Mouse (Mus musculus) MEL (cell line): ENCODE results near the gene Syt17. TPM values are rescaled to one million over a fixed set of nuclear protein-coding genes. Genes with fewer than 3 reads are reported as not detected.

ENCODE experiments used
- DNase-seq: peaks from one replicate; pipeline ENCODE4 v3.0.0; 2011; ENCODE audit warnings: low read depth, low spot score
- H3K27ac ChIP-seq: 2 replicates; pipeline ENCODE4 v1.5.1; 2012; ENCODE audit warnings: low read depth, mild to moderate bottlenecking, control low read depth, low read length, moderate library complexity; ENCODE audit not compliant: control insufficient read depth
- H3K27me3 ChIP-seq, 2 experiments: fragments of 150-350 bp in 1 of 2; sonication (generic) in 1 of 2; 2 replicates each; pipeline ENCODE4 v1.6.1; 2012; ENCODE audit warnings: low read length in 2 of 2, mild to moderate bottlenecking in 2 of 2, improper control_type of control experiment in 1 of 2, moderate library complexity in 1 of 2; ENCODE audit not compliant: insufficient read depth in 2 of 2, control insufficient read depth in 1 of 2
- H3K36me3 ChIP-seq, 2 experiments: 2 replicates each; pipeline ENCODE4 v1.6.1; 2012 to 2014; ENCODE audit warnings: low read length in 2 of 2, improper control_type of control experiment in 1 of 2, inconsistent platforms in 1 of 2, mild to moderate bottlenecking in 1 of 2; ENCODE audit not compliant: insufficient read depth in 2 of 2, control insufficient read depth in 1 of 2
- H3K4me1 ChIP-seq, 2 experiments: fragments of 150-350 bp in 1 of 2; sonication (generic) in 1 of 2; 2 replicates each; pipeline ENCODE4 v1.6.1; 2012; ENCODE audit warnings: low read length in 2 of 2, improper control_type of control experiment in 1 of 2, mild to moderate bottlenecking in 1 of 2; ENCODE audit not compliant: insufficient read depth in 2 of 2, control insufficient read depth in 1 of 2
- H3K4me3 ChIP-seq, 2 experiments: fragments of 150-350 bp in 1 of 2; sonication (generic) in 1 of 2; 2 replicates each; pipeline ENCODE4 v1.5.1; 2012; ENCODE audit warnings: low read depth in 2 of 2, low read length in 2 of 2, mild to moderate bottlenecking in 2 of 2, moderate library complexity in 2 of 2, control low read depth in 1 of 2, improper control_type of control experiment in 1 of 2; ENCODE audit not compliant: control insufficient read depth in 1 of 2, insufficient read depth in 1 of 2
- H3K79me2 ChIP-seq: 2 replicates; pipeline ENCODE4 v1.6.1; 2012; ENCODE audit warnings: mild to moderate bottlenecking, low read length, moderate library complexity; ENCODE audit not compliant: control insufficient read depth, poor library complexity, insufficient read depth
- H3K9ac ChIP-seq: 2 replicates; pipeline ENCODE4 v1.6.1; 2012; ENCODE audit warnings: low read depth, mild to moderate bottlenecking, control low read depth, low read length, moderate library complexity; ENCODE audit not compliant: control insufficient read depth, poor library complexity, severe bottlenecking
- H3K9me3 ChIP-seq: fragments of 150-350 bp; sonication (generic); replicated peaks from 2 replicates; pipeline ENCODE4 v1.6.1; 2012; ENCODE audit warnings: mild to moderate bottlenecking, low read length, improper control_type of control experiment, moderate library complexity; ENCODE audit not compliant: insufficient read depth
- BHLHE40 ChIP-seq: IDR thresholded peaks from 2 replicates; pipeline ENCODE4 v1.6.1; 2012; ENCODE audit warnings: low read depth, mild to moderate bottlenecking, inconsistent platforms, low read length, improper control_type of control experiment, borderline replicate concordance
- CHD1 ChIP-seq: IDR thresholded peaks from 2 replicates; pipeline ENCODE4 v1.6.1; 2012; ENCODE audit warnings: low read depth, mild to moderate bottlenecking, inconsistent platforms, low read length, improper control_type of control experiment
- CHD2 ChIP-seq: IDR thresholded peaks from 2 replicates; pipeline ENCODE4 v1.6.1; 2011; ENCODE audit warnings: low read length, improper control_type of control experiment
- E2F4 ChIP-seq: IDR thresholded peaks from 2 replicates; pipeline ENCODE4 v1.6.1; 2011; ENCODE audit warnings: low read depth, low read length, improper control_type of control experiment, borderline replicate concordance
- ELF1 ChIP-seq: IDR thresholded peaks from 2 replicates; pipeline ENCODE4 v1.6.1; 2014; ENCODE audit warnings: low read depth, mild to moderate bottlenecking, inconsistent platforms, low read length, improper control_type of control experiment, moderate library complexity
- GABPA ChIP-seq: IDR thresholded peaks from 2 replicates; pipeline ENCODE4 v1.6.1; 2012; ENCODE audit warnings: low read depth, mild to moderate bottlenecking, inconsistent platforms, low read length, improper control_type of control experiment, moderate library complexity
- GATA1 ChIP-seq: IDR thresholded peaks from 2 replicates; pipeline ENCODE4 v1.6.1; 2011; ENCODE audit warnings: low read depth, low read length, improper control_type of control experiment
- HCFC1 ChIP-seq: IDR thresholded peaks from 2 replicates; pipeline ENCODE4 v1.6.1; 2012; ENCODE audit warnings: low read depth, mild to moderate bottlenecking, inconsistent platforms, low read length, improper control_type of control experiment, moderate library complexity
- MAZ ChIP-seq: IDR thresholded peaks from 2 replicates; pipeline ENCODE4 v1.6.1; 2012; ENCODE audit warnings: low read depth, mild to moderate bottlenecking, inconsistent platforms, low read length, improper control_type of control experiment
- MXI1 ChIP-seq: IDR thresholded peaks from 2 replicates; pipeline ENCODE4 v1.6.1; 2011; ENCODE audit warnings: mild to moderate bottlenecking, low read depth, low read length, improper control_type of control experiment
- MYC ChIP-seq: IDR thresholded peaks from 2 replicates; pipeline ENCODE4 v1.6.1; 2011; ENCODE audit warnings: low read depth, mild to moderate bottlenecking, low read length, improper control_type of control experiment, moderate library complexity
- NELFE ChIP-seq: IDR thresholded peaks from 2 replicates; pipeline ENCODE4 v1.6.1; 2011; ENCODE audit warnings: low read depth, low read length, improper control_type of control experiment
- NRF1 ChIP-seq: IDR thresholded peaks from 2 replicates; pipeline ENCODE4 v1.6.1; 2014; ENCODE audit warnings: low read depth, mild to moderate bottlenecking, inconsistent platforms, low read length, improper control_type of control experiment, moderate library complexity; ENCODE audit not compliant: poor library complexity, insufficient read depth, severe bottlenecking
- RAD21 ChIP-seq: IDR thresholded peaks from 2 replicates; pipeline ENCODE4 v1.6.1; 2011; ENCODE audit warnings: mild to moderate bottlenecking, low read depth, low read length, improper control_type of control experiment
- SMC3 ChIP-seq: IDR thresholded peaks from 2 replicates; pipeline ENCODE4 v1.6.1; 2011; ENCODE audit warnings: low read depth, low read length, improper control_type of control experiment
- TBP ChIP-seq: IDR thresholded peaks from 2 replicates; pipeline ENCODE4 v1.8.0; 2011; ENCODE audit warnings: low read depth, low read length, improper control_type of control experiment
- UBTF ChIP-seq: IDR thresholded peaks from 2 replicates; pipeline ENCODE4 v1.6.1; 2012; ENCODE audit warnings: low read depth, mild to moderate bottlenecking, inconsistent platforms, low read length, improper control_type of control experiment, moderate library complexity, borderline replicate concordance; ENCODE audit not compliant: insufficient read depth
- USF1 ChIP-seq: IDR thresholded peaks from 2 replicates; pipeline ENCODE4 v1.6.1; 2014; ENCODE audit warnings: low read depth, mild to moderate bottlenecking, inconsistent platforms, low read length, improper control_type of control experiment, moderate library complexity
- USF2 ChIP-seq, 2 experiments: IDR thresholded peaks; 2 replicates each; pipeline ENCODE4 v1.6.1; 2011 to 2012; ENCODE audit warnings: improper control_type of control experiment in 2 of 2, low read length in 2 of 2, borderline replicate concordance in 1 of 2, inconsistent platforms in 1 of 2, low read depth in 1 of 2, mild to moderate bottlenecking in 1 of 2; ENCODE audit not compliant: insufficient read depth in 1 of 2
- ZMIZ1 ChIP-seq: IDR thresholded peaks from 2 replicates; pipeline ENCODE4 v1.6.1; 2012; ENCODE audit warnings: low read depth, mild to moderate bottlenecking, inconsistent platforms, low read length, improper control_type of control experiment, moderate library complexity
- polyA plus RNA-seq, 2 experiments: library from polyadenylated mRNA; stranded (reverse) in 1 of 2; unstranded in 1 of 2; fragments of >175 nt in 1 of 2; fragments of >200 nt in 1 of 2; gene quantifications; 2 replicates each; pipeline versions ENCODE4 v1.2.1 to v1.2.4; 2012; ENCODE audit warnings: low replicate concordance in 2 of 2, low read depth in 1 of 2; ENCODE audit not compliant: insufficient read length in 2 of 2, insufficient read depth in 1 of 2, missing spikeins in 1 of 2
- total RNA-seq: library from RNA; depleted of rRNA; stranded (reverse); fragments of 300-350 nt; gene quantifications from 2 replicates; pipeline ENCODE4 v1.2.3, GENCODE M21; 2012

Syt17 gene
- total and polyA plus RNA-seq, 3 experiments, result not detected

- Histone ChIP-seq H3K79me2 (peaks cover 27% of the 10 kb centered on the region), H3K9ac (no peak overlapping the region), H3K4me1 (peaks cover 0 to 10% of the 10 kb centered on the region in 2 experiments), H3K27ac (no peak overlapping the region), H3K36me3 (peaks cover 0 to 13% of the 10 kb centered on the region in 2 experiments; a peak in 1 of 4 replicates), H3K27me3 (no peaks in the 10 kb centered on the region), H3K4me3 (no peak overlapping the region), H3K9me3 (no peaks in the 10 kb centered on the region)
- no peak for DNase-seq
- TF ChIP-seq MXI1 (no peak), E2F4 (no peak), GABPA (no peak), NELFE (no peak)
Measured at GRCm38 (mm10) chr7:118489706-118490665, 42.0 kb upstream of the Syt17 start.

GRCm38 (mm10) chr7:118488060-118488664 is 40.1 kb upstream of the Syt17 start:
- Histone ChIP-seq H3K4me1 (peaks cover 0 to 10% of the 10 kb centered on the region in 2 experiments), H3K27ac (no peak overlapping the region), H3K9ac (no peak overlapping the region), H3K27me3 (no peaks in the 10 kb centered on the region), H3K9me3 (no peaks in the 10 kb centered on the region), H3K4me3 (no peak overlapping the region), H3K79me2 (peaks cover 27% of the 10 kb centered on the region), H3K36me3 (peaks cover 0 to 13% of the 10 kb centered on the region in 2 experiments; a peak in 1 of 4 replicates)
- DNase-seq, result no peak
- TF ChIP-seq MXI1 (no peak), USF2 (IDR thresholded peaks at IDR 0.05; ENCODE audit: borderline replicate concordance in 1 of 2, insufficient read depth in 1 of 2, low read depth in 1 of 2, low read length in 2 of 2) (no peak), GATA1 (no peak), CHD1 (no peak), HCFC1 (no peak), UBTF (no peak), BHLHE40 (no peak), MAZ (no peak), ZMIZ1 (no peak), MYC (no peak), GABPA (no peak), ELF1 (no peak), NRF1 (no peak), E2F4 (no peak), USF1 (no peak), SMC3 (no peak), RAD21 (no peak), CHD2 (no peak), TBP (no peak)
